Mouse (Mus musculus) lung, postnatal 0 days (tissue): ENCODE measurements around the gene Mdh1.

Experiments
- CTCF ChIP-seq: IDR thresholded peaks from 2 replicates; pipeline ENCODE4 v1.5.1; 2016; ENCODE audit warnings: antibody characterized with exemption, mild to moderate bottlenecking
- EP300 ChIP-seq: IDR thresholded peaks from 2 replicates; pipeline ENCODE4 v1.6.1; 2016; ENCODE audit warnings: antibody characterized with exemption, mild to moderate bottlenecking, control low read depth

GRCm38 (mm10) chr11:21517726-21518125, 54.4 kb downstream of the Mdh1 start:
- TF ChIP-seq CTCF (no peak), EP300 (no peak)
